Mouse (Mus musculus) B cell, adult 2 months (primary cell): ENCODE measurements around the gene Vstm2l.

Source experiments
- DNase-seq, 2 experiments: peaks; one replicate each; pipeline ENCODE4 v3.0.0; 2022

Vstm2l gene

DNA sequence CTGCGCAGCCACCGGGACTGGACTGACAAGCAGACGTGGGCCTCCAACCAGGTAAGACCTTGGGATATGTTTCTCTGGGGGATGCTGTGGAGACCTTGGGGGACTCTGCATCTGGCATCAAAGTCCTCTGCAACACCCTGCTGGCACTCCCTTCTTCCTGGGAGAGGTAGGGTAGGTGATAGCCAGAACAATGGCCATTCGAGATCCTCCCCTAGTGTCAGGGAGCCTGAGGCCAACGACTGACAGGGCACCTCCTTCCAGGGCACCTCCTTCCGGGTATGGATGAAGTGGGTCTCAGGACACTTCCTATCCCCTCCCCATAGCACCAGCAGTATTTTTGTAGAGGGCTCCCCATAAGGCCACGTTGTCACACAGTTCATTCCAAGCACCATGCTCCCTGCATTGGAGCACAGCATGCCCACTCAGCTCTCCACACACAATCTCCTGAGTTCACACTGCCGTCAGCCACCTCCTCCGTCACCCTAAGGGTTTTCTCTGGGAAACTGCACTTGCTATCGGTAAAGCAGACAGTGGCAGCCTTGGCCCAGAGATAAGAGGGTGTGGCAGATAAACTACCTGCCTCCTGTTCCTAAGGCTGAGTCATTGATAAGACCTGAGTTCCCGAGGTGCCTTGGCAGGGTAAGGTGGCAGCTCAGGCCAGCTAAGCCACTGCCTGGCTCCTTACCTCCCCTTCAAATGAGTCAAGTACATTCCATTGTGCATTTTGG, 21.2 kb downstream of the Vstm2l start:
- no peak for DNase-seq

DNA sequence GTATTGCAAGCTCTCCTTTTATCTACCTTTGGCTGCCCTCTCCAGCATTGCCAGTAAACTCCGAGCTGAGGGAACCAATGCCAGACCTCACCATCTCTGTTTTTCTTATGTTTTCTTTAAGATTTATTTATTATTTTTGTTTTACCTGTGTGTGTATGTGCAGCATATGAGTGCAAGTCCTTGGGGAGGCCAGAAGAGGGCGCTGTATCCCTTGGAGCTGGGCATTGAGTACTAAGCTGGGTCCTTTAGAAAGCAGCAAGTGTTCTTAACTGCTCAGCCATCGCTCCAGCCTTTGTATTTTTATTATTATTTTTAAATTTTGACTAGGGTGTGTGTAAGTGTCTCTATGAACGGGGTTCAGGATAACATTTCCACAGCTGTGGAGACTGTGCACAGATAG, 22.2 kb downstream of the Vstm2l start:
- DNase-seq = no peak

DNA sequence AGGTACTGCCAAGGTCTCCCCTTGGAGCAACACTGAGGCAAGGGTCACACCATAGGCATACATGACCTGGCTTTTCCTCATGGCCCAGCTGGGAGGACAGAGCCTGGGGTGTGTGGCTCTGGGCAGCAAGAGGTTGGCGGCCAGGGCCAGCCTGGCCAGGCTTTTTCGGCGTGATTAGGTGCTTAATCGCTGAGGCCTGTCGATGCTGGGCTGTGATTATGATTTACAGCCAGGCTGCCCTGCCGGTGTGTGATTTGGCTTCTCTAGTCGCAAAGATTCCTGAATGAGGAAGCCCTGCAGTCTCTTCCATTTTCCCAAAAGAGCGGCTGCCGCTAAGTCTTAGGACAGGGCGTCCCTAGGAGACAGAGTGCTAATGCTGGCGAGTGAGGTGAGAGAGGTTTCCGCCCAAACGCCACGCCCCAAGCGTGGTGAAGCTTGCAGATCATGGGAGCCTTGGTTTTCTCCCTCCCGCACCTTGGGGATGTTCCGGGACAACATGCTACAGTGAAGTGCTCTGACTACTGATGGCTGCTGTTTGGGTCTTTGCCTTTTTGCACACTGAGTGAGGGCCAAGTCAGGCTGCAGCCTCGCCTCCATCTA, 26.2 kb downstream of the Vstm2l start:
- DNase-seq = no peak

DNA sequence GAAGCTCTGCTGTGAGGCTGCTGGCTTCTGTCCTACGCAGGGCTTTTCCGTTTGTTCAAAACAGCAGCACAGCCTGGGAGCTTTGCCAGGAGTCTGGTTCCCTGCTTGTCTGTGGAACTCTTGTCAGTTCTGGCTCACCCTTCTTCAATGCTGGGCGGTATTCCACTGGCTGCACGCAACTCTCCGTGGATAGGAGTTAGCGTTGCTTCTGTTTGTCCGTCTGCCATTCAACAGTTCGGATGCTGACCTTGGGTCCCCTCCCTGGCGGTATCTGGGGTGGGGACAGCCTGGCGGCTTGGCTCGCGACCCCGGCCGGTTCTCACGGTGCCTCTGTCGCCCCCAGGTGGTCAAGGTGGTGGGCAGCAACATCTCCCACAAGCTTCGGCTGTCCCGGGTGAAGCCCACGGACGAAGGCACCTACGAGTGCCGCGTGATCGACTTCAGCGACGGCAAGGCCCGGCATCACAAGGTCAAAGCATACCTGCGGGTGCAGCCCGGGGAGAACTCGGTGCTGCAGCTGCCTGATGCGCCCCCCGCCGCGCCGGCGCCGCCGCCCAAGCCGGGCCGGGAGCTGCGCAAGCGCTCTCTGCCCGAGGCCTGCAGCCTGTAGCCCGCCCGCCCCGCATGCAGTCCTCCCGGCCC, 29.2 kb downstream of the Vstm2l start:
- DNase-seq = peak; percentile 33 to 39

DNA sequence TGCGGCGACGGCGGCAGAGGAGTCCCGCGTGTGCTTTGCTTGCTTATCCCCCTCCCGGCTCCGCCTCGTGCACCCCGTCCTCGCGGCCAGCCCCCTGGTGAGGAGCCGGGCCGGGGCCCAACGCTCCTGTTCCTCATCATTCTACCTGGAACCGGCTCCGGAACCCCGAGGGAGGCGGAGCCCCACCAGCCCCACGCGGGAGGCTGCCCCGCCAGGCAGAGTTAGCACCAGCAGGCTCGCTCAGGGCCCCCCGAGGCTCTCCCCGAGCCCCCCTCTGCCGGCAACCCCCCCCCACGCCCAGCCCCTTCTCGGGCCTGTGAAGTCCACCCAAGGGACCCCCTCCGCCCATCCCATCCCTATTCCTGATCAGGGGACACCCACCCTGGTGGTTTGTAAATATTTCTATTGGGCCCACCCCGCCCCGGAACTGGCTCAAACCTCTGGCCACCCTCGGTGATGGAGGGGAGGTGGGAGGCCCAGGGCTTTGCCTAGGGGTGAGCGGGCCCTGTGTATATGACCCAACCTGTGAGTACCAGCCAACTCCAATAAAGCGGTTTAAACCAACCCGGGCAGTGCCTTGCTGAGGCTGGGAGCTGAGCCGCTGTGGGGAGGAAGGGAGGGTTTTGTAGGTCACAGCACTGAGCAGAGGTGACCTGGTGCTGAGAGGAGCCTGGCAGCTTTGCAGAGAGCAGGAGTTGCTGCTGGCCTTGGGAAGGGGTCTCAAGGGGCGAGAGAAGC, 29.9 kb downstream of the Vstm2l start:
- DNase-seq = no peak

DNA sequence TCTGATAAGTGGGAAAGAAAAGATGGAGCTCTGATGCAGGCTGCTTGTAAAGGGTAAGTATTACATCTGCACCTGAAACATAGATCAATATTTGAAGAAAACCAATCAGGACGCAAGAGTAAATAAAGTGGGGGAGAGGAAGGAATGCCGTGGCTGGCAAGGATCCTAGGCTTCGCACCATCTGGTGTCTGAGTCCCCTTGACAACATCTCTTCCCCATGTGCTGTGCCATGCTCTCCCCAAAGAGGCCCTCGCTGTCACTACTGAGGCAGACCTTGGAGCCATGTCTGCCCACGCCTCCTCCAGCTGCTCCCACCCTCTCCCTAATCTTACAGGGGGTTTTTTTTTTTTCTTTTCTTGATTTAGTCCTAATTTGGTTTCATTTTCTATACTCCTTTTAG, 39.5 kb downstream of the Vstm2l start:
- no peak for DNase-seq

DNA sequence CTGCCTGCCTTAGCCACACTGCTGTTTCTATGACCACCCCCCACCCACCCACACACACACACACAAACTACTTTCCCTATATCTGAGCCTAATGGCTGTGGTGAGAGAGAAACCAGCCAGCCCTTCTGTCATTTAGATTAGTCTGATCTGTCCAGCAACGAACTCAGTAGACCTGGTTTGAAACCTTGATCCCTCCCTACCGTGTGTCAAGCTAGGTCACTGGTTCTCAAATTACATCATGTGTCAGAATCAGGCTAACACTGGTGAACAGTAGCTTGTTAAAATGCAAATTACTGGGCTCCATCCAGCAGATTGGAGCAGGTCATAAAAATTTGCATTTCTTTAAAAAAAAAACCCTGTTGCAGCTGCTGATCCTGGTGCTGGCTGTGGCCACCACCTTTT, 43.3 kb downstream of the Vstm2l start:
- DNase-seq = no peak

DNA sequence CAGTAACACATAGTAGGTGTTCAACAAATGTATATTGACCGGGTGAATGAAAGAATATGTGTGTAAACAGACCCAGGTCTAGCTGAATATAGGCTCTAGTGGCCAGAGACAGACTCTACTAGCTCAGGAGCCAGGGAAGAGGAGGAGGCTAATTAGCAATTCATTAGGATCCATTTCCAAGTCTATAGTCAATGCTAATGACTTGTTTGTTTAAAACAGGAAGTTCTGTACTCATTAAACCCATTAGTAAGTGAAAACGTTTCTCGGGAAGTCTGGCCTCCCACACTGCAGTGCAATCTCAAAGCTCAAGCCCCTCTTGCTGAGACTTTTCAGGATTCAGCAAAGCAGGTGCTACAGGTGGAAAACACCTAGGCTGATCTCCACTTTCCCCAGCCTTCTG, 53.4 kb downstream of the Vstm2l start:
- no peak for DNase-seq

DNA sequence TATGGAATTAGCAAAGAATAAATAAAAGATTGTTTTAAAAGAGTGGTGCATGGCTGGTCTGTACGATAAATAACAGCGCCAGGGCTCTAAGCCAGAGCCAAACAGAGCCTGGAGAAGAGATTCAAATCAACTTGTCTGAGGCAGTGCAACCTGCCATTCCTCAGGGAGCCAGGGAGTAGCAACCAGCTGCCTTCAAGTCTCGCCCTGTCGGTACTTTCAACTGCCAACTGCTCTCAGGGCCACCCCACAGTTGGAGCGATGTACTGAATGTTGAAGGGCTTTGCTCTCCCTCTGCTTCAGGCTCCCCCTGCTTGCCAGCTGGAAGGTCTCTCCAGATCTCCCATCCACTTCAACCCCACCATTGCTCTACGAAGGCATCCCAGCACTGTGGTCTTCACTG, 55.7 kb downstream of the Vstm2l start:
- DNase-seq = no peak

DNA sequence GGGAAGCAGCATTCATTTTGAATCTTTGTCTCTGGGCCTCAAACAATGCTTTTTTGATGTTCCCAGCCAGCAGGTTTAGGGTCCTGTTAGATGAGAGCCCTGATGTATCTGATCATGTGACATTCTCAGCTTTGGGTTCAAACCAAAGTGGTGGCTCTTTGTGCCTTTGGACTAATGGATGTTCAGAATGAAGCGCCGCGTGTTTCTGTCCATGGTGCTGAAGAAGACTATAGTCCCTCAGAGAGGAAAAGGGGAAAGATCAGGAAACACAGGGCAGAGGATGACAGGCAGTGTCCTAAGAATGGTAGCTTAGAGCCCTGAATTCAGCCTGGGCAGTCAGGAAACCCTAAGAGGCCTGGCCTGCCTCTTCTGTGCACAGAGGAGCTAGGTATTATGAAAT, 56.2 kb downstream of the Vstm2l start:
- DNase-seq = peak; percentile 10 to 24

DNA sequence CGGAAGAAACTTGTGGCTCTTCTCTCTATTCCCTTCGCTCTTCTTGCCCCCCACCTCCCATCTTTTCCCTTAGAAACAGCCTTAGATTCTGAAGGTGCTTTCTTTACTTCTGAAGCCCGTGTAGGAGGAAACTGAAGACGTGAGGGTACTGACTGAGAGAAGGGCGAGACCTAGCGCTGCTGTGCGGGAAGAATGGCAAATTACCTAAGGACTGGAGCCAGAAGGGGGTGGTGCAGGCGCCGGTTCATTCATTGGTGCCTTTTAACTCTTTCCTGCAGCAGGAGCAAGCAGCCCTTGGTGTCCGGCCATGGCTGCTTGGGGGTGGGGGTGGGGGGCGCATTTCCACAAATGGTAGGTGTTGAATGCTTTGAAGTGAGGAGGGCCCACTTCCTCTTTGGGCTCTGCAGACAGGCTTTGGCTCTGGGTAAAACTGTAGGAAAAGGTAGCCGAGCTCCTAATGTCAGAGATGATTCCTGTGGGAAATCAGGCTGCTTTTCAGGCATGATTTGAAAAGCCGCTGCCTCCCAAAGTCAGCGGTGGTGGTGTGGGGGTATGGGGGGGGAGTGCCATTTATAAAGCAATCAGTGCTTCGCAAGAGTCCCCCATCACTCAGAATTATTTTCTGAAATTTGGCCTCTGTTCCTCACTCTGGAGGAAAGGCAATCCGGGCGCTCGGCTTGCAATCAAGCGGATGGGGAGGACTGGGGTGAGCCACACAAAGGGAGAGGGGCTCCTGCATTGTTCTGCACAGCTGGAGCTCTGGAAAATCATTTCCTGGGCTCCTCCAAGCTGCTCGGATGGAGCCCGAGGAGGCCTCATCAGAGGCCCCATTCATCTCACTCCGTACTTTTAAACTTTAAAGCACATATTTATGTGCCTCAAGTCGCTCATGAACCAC, 60.4 kb downstream of the Vstm2l start:
- DNase-seq = no peak

DNA sequence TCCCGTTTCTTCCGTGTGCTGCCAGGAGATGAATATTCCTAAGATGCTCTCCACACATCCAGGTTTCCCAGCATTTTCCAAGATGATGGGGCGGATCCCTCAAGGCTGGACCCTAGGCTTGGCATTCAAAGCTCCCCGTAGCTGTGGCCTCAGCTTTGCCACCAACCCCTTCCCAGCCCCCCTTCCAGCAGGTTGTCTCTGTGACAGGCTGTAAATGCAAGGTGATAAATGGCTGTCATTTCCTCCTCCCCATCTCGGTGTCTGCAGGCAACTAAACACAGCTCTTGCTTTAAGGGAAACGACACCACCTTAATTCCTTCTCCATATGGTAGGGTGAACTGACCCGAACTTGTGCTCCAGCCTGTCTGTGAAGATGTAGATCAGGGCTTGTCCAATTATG, 61.1 kb downstream of the Vstm2l start:
- no peak for DNase-seq

DNA sequence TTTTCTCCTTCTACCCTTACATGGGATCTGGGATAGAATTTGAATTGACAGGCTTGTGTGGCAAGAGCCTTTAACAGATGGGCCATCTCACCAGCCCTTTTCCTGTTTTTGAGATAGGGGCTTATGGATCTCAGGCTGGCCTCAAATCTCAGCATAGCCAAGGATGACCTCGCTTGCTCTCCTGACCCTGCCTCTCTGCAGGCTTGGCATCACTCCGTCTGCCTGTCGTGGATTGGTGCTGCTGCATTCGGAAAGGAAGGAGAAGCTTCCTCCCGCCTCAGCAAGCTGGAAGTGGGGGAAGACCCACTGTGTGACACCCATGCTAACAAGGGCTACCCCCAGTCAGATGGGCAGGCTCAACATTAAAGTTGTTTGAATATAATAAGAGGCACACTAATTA, 64.8 kb downstream of the Vstm2l start:
- DNase-seq = no peak

DNA sequence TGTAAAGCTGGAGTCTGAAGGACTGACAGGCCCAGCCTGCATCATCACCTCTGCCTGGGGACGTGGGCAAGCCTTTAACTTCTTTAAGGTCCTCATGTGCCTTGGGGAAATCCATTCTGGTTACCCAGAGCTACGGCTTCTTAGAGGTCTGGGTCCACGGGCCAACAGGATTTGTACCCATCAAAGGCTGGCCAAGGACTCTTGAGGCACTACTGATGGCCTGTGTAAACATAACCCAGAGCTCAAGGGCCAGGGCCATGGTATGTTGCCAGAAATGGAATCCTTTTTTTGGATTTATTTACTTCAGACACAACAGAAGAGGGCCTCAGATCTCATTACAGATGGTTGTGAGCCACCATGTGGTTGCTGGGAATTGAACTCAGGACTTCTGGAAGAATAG, 68.3 kb downstream of the Vstm2l start:
- no peak for DNase-seq

DNA sequence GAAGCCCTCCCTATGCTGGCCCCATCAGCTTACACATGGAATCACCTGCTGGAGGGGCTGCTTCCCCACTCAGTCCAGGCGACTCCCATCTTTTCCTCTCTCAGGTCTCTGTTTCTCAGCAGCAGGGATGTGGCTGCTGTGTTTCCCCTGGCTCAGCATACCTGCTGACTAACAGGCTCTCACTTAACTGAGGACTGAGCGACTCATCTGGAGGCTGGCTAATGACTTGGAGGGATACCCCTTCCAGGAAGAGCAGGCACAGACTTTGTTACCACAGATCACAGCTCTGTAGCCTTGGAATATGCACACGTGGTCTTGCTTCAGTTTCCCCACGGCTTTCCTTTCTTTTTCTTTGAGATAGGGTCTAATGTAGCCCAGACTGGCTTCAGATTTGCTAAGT, 68.8 kb downstream of the Vstm2l start:
- no peak for DNase-seq

DNA sequence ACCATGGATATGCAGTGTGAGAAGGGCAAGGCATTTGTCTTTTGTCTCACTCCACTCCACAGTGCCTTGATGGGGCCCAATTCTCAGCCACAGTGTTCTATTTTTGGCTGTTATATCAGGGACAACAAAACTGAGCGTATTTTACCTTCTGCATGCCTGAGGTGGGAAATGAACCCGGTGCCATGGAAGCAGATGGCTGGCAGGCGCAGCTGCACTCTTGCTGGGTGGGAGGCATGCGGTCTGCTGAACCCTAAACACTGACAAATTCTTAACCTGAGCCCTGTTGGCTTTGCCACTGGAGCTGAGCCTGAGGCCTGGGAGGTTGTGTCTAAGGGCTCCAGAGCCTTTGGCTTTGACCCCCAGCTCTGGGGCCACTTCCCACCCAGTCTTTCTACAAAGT, 71.2 kb downstream of the Vstm2l start:
- no peak for DNase-seq

DNA sequence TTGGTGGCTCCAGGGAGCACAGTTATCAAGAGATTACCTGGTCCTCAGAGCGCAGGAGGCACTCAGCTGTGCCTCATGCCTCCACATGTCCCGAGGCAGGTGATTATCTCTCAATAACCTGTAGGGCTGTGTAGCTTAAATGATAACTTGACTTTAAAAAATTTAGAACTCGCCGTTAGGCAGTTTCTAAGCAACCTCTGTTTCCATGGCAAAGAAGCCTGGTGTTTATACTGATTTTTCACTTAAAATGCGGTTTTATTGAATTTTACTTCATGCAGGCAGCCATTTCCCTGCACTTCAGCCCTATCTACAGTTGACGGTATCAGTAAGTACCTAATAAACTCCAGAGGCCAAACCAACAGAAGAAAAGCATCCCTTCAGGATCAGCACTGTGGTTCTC, 71.8 kb downstream of the Vstm2l start:
- no peak for DNase-seq

DNA sequence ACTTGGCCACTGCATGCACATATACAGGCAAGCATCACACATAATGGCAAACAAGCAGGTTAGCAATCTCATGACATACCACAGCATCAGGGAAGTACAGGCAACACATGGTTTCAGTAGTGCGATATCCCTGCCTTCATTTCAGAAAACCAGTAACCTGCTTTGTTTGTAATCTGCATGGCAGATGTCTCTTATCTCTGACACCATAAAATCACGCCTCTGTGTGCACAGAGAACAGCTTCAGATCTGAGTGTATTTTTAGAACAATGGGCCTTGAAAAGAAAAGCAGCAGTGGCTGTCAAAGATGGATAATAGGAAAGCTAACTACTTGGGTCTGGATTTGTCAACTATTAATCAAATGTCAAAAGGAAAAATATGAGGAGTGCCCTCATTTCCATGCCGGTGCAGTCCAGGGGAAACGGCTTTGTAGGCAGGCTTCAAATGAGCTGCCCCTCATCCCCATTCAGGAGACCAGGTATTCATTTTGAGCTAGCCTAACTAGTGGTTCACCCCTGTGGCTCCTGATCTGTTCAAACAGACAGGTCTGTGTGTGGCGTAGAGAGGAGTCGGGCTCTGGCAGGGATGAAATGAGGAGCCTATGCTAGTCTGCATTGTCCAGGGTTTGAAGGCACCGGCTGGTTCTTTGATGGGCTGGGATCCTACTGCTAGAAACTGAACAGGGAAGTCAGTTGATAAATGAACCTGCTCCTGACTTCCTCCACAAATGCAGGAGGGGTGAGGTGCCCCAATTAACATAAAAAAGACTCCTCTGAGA, 74.2 kb downstream of the Vstm2l start:
- DNase-seq = no peak

DNA sequence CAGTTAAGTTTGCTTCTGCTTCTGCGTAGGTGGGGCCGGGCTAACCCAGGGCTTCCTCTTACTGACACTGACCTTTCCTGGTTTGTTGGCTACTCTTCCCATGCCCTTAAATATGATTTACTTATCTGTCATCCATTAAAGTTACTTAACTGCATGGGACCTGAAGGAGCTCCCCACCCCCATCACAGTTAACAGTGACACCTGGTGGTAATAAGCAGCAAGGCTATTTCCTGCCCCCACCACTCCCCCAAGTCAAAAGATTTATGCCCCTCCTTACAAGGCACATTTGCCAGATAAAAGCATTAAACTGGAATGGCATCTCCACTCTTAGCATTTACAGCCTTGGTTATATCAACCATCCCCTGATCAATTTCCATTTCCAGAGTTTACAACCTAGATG, 75.5 kb downstream of the Vstm2l start:
- peak; percentile 7 to 14 for DNase-seq

DNA sequence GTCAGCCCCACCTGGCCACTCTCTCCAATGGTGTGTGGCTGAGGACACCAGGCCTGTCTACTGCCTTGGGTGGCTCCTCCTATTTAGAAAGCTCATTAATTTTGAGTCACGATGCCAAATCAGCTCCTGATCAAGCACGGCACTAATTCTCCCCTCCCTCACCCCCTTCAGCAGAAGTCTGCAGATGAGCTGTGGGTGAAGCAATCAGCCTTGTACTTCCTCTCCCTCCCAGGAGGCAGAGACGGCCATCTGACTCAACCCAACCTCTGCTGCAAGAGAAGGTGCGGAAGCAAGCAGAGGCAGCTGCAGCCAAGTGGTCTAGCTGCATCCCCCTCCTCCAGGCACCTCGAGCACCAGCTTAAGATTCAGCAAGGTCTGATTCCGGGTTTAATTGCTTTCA, 76.6 kb downstream of the Vstm2l start:
- no peak for DNase-seq

DNA sequence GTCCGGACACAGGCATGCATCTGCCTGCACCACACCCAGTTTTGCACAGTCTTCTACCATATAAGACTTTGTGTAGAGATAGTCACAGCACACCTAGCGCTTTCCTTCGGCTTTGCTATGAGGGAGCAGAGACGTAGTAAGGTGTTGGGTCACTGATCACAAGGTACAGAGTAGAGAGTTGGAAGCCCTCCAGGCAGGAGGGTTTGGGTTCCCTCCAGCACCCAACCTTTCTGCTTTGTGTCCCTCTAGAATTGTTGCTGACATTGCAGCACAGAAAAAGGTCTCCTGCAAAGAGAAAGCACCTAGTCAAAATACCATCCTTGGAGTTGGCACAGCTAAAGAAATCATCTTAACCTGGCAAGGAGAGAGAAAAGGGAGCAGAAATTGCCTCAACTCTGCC, 78.0 kb downstream of the Vstm2l start:
- DNase-seq = no peak
